Mouse (Mus musculus) MEL (cell line): Measurements from ENCODE around the gene Mgam. TPM values are rescaled to one million over a fixed set of nuclear protein-coding genes. Genes with fewer than 3 reads are reported as not detected.
"Not testable (repeated sequence)": the region's sequence is repeated elsewhere in the genome, so short reads cannot be mapped to it uniquely, and the experiment has no call there.

ENCODE experiments used
- DNase-seq: peaks from one replicate; pipeline ENCODE4 v3.0.0; 2011; ENCODE audit warnings: low read depth, low spot score
- H3K27ac ChIP-seq: 2 replicates; pipeline ENCODE4 v1.5.1; 2012; ENCODE audit warnings: low read depth, mild to moderate bottlenecking, control low read depth, low read length, moderate library complexity; ENCODE audit not compliant: control insufficient read depth
- H3K27me3 ChIP-seq, 2 experiments: fragments of 150-350 bp in 1 of 2; sonication (generic) in 1 of 2; 2 replicates each; pipeline ENCODE4 v1.6.1; 2012; ENCODE audit warnings: low read length in 2 of 2, mild to moderate bottlenecking in 2 of 2, improper control_type of control experiment in 1 of 2, moderate library complexity in 1 of 2; ENCODE audit not compliant: insufficient read depth in 2 of 2, control insufficient read depth in 1 of 2
- H3K36me3 ChIP-seq, 2 experiments: 2 replicates each; pipeline ENCODE4 v1.6.1; 2012 to 2014; ENCODE audit warnings: low read length in 2 of 2, improper control_type of control experiment in 1 of 2, inconsistent platforms in 1 of 2, mild to moderate bottlenecking in 1 of 2; ENCODE audit not compliant: insufficient read depth in 2 of 2, control insufficient read depth in 1 of 2
- H3K4me1 ChIP-seq, 2 experiments: fragments of 150-350 bp in 1 of 2; sonication (generic) in 1 of 2; 2 replicates each; pipeline ENCODE4 v1.6.1; 2012; ENCODE audit warnings: low read length in 2 of 2, improper control_type of control experiment in 1 of 2, mild to moderate bottlenecking in 1 of 2; ENCODE audit not compliant: insufficient read depth in 2 of 2, control insufficient read depth in 1 of 2
- H3K4me3 ChIP-seq, 2 experiments: fragments of 150-350 bp in 1 of 2; sonication (generic) in 1 of 2; 2 replicates each; pipeline ENCODE4 v1.5.1; 2012; ENCODE audit warnings: low read depth in 2 of 2, low read length in 2 of 2, mild to moderate bottlenecking in 2 of 2, moderate library complexity in 2 of 2, control low read depth in 1 of 2, improper control_type of control experiment in 1 of 2; ENCODE audit not compliant: control insufficient read depth in 1 of 2, insufficient read depth in 1 of 2
- H3K79me2 ChIP-seq: 2 replicates; pipeline ENCODE4 v1.6.1; 2012; ENCODE audit warnings: mild to moderate bottlenecking, low read length, moderate library complexity; ENCODE audit not compliant: control insufficient read depth, poor library complexity, insufficient read depth
- H3K9ac ChIP-seq: 2 replicates; pipeline ENCODE4 v1.6.1; 2012; ENCODE audit warnings: low read depth, mild to moderate bottlenecking, control low read depth, low read length, moderate library complexity; ENCODE audit not compliant: control insufficient read depth, poor library complexity, severe bottlenecking
- H3K9me3 ChIP-seq: fragments of 150-350 bp; sonication (generic); replicated peaks from 2 replicates; pipeline ENCODE4 v1.6.1; 2012; ENCODE audit warnings: mild to moderate bottlenecking, low read length, improper control_type of control experiment, moderate library complexity; ENCODE audit not compliant: insufficient read depth
- BHLHE40 ChIP-seq: IDR thresholded peaks from 2 replicates; pipeline ENCODE4 v1.6.1; 2012; ENCODE audit warnings: low read depth, mild to moderate bottlenecking, inconsistent platforms, low read length, improper control_type of control experiment, borderline replicate concordance
- CHD1 ChIP-seq: IDR thresholded peaks from 2 replicates; pipeline ENCODE4 v1.6.1; 2012; ENCODE audit warnings: low read depth, mild to moderate bottlenecking, inconsistent platforms, low read length, improper control_type of control experiment
- CHD2 ChIP-seq: IDR thresholded peaks from 2 replicates; pipeline ENCODE4 v1.6.1; 2011; ENCODE audit warnings: low read length, improper control_type of control experiment
- E2F4 ChIP-seq: IDR thresholded peaks from 2 replicates; pipeline ENCODE4 v1.6.1; 2011; ENCODE audit warnings: low read depth, low read length, improper control_type of control experiment, borderline replicate concordance
- ELF1 ChIP-seq: IDR thresholded peaks from 2 replicates; pipeline ENCODE4 v1.6.1; 2014; ENCODE audit warnings: low read depth, mild to moderate bottlenecking, inconsistent platforms, low read length, improper control_type of control experiment, moderate library complexity
- ETS1 ChIP-seq: IDR thresholded peaks from 2 replicates; pipeline ENCODE4 v1.6.1; 2012; ENCODE audit warnings: low read depth, mild to moderate bottlenecking, inconsistent platforms, low read length, improper control_type of control experiment, moderate library complexity
- GABPA ChIP-seq: IDR thresholded peaks from 2 replicates; pipeline ENCODE4 v1.6.1; 2012; ENCODE audit warnings: low read depth, mild to moderate bottlenecking, inconsistent platforms, low read length, improper control_type of control experiment, moderate library complexity
- JUND ChIP-seq: IDR thresholded peaks from 2 replicates; pipeline ENCODE4 v1.6.1; 2011; ENCODE audit warnings: low read depth, mild to moderate bottlenecking, improper control_type of control experiment, low read length
- MAZ ChIP-seq: IDR thresholded peaks from 2 replicates; pipeline ENCODE4 v1.6.1; 2012; ENCODE audit warnings: low read depth, mild to moderate bottlenecking, inconsistent platforms, low read length, improper control_type of control experiment
- MEF2A ChIP-seq: IDR thresholded peaks from 2 replicates; pipeline ENCODE4 v1.6.1; 2014; ENCODE audit warnings: low read depth, mild to moderate bottlenecking, inconsistent platforms, low read length, improper control_type of control experiment; ENCODE audit not compliant: poor library complexity, insufficient replicate concordance, severe bottlenecking; ENCODE audit errors: extremely low read depth
- MYB ChIP-seq: IDR thresholded peaks from 2 replicates; pipeline ENCODE4 v1.6.1; 2011; ENCODE audit warnings: mild to moderate bottlenecking, low read depth, low read length, improper control_type of control experiment
- MYC ChIP-seq: IDR thresholded peaks from 2 replicates; pipeline ENCODE4 v1.6.1; 2011; ENCODE audit warnings: low read depth, mild to moderate bottlenecking, low read length, improper control_type of control experiment, moderate library complexity
- POLR2AphosphoS2 ChIP-seq: IDR thresholded peaks from 2 replicates; pipeline ENCODE4 v1.6.1; 2011; ENCODE audit warnings: low read length, improper control_type of control experiment
- POLR2AphosphoS5 ChIP-seq: IDR thresholded peaks from 2 replicates; pipeline ENCODE4 v1.6.1; 2012; ENCODE audit warnings: low read depth, borderline replicate concordance, mild to moderate bottlenecking, inconsistent platforms, low read length, moderate library complexity, mixed read lengths
- SMC3 ChIP-seq: IDR thresholded peaks from 2 replicates; pipeline ENCODE4 v1.6.1; 2011; ENCODE audit warnings: low read depth, low read length, improper control_type of control experiment
- TAL1 ChIP-seq: IDR thresholded peaks from 2 replicates; pipeline ENCODE4 v1.6.1; 2012; ENCODE audit warnings: mild to moderate bottlenecking, inconsistent platforms, low read length, moderate library complexity, mixed read lengths
- TCF12 ChIP-seq: IDR thresholded peaks from 2 replicates; pipeline ENCODE4 v1.6.1; 2014; ENCODE audit warnings: low read depth, mild to moderate bottlenecking, inconsistent platforms, low read length, improper control_type of control experiment, moderate library complexity
- ZKSCAN1 ChIP-seq: IDR thresholded peaks from 2 replicates; pipeline ENCODE4 v1.6.1; 2012; ENCODE audit warnings: low read depth, mild to moderate bottlenecking, inconsistent platforms, low read length, improper control_type of control experiment, moderate library complexity
- ZNF384 ChIP-seq: IDR thresholded peaks from 2 replicates; pipeline ENCODE4 v1.6.1; 2012; ENCODE audit warnings: low read depth, mild to moderate bottlenecking, inconsistent platforms, low read length, improper control_type of control experiment
- polyA plus RNA-seq, 2 experiments: library from polyadenylated mRNA; stranded (reverse) in 1 of 2; unstranded in 1 of 2; fragments of >175 nt in 1 of 2; fragments of >200 nt in 1 of 2; gene quantifications; 2 replicates each; pipeline versions ENCODE4 v1.2.1 to v1.2.4; 2012; ENCODE audit warnings: low replicate concordance in 2 of 2, low read depth in 1 of 2; ENCODE audit not compliant: insufficient read length in 2 of 2, insufficient read depth in 1 of 2, missing spikeins in 1 of 2
- total RNA-seq: library from RNA; depleted of rRNA; stranded (reverse); fragments of 300-350 nt; gene quantifications from 2 replicates; pipeline ENCODE4 v1.2.3, GENCODE M21; 2012

The Mgam gene
- total and polyA plus RNA-seq, 3 experiments: not detected

GRCm38 (mm10) chr6:40755948-40756347 is 127.3 kb downstream of the Mgam start:
- H3K79me2 ChIP-seq: no peaks in the 10 kb centered on the region
- TF ChIP-seq TCF12 (no peak), MYC (no peak), E2F4 (no peak)
- H3K9me3 ChIP-seq: no peaks in the 10 kb centered on the region
- no peak for DNase-seq
- no peak overlapping the region for H3K27ac ChIP-seq
- no peaks in the 10 kb centered on the region for H3K36me3 ChIP-seq
- no peak overlapping the region for H3K4me3 ChIP-seq
- no peak overlapping the region for H3K9ac ChIP-seq
- no peaks in the 10 kb centered on the region for H3K4me1 ChIP-seq
- no peaks in the 10 kb centered on the region for H3K27me3 ChIP-seq

DNA sequence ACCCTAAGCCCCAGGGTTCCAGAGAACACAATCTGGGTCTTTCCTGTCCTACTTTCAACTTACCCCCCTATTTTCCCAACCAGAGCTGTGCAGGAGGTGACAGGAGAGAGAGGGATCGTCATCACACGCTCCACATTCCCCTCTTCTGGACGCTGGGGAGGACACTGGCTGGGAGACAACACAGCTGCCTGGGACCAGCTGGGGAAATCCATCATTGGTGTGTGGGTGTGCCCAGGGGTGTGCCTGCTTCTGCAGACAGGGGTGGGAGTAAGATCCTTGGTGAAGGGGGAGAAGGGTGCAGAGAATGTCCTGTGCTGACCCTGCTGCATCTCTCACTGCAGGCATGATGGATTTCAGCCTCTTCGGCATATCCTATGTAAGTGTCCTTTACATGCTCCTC is 128.7 kb downstream of the Mgam start:
- not testable (repeated sequence) for DNase-seq

GRCm38 (mm10) chr6:40774656-40775055 is 146.0 kb downstream of the Mgam start:
- H3K27ac ChIP-seq: no peak overlapping the region
- no peaks in the 10 kb centered on the region for H3K9me3 ChIP-seq
- no peak for DNase-seq
- no peaks in the 10 kb centered on the region for H3K79me2 ChIP-seq
- H3K36me3 ChIP-seq: no peaks in the 10 kb centered on the region
- no peaks in the 10 kb centered on the region for H3K27me3 ChIP-seq
- TF ChIP-seq MYB (no peak), BHLHE40 (no peak), JUND (no peak), ZNF384 (no peak), TAL1 (no peak), POLR2AphosphoS5 (no peak), MEF2A (no peak), CHD2 (no peak), ELF1 (no peak), MAZ (no peak), POLR2AphosphoS2 (no peak), CHD1 (no peak), ZKSCAN1 (no peak), GABPA (no peak), ETS1 (no peak), SMC3 (no peak)
- no peak overlapping the region for H3K9ac ChIP-seq
- H3K4me1 ChIP-seq: no peaks in the 10 kb centered on the region
- no peak overlapping the region for H3K4me3 ChIP-seq

More for the DNA sequence above, 128.7 kb downstream of the Mgam start:
- not testable (repeated sequence) for H3K4me1 ChIP-seq, H3K9ac ChIP-seq, H3K27ac ChIP-seq, H3K36me3 ChIP-seq, H3K9me3 ChIP-seq, H3K27me3 ChIP-seq, H3K79me2 ChIP-seq, H3K4me3 ChIP-seq
